8 mouse cellular contexts compared by ENCODE assay signal in genomic region chr2:132607141-132608093, GRCm38 (mm10). TPM values are rescaled to one million over a fixed set of nuclear protein-coding genes. Genes with fewer than 3 reads are reported as not detected.
DNase-seq lines count a peak whose midpoint lies in the region; ATAC-seq and TF ChIP-seq lines count a peak whose summit lies in the region.

No protein-coding gene starts in this region.

- WGBS in kidney, adult 2 months = 55% methylated on average over 10 of the region's 10 CpGs
- 44% methylated on average over 10 of the region's 10 CpGs for WGBS in intestine, postnatal 0 days
- WGBS in midbrain, embryonic 14.5 days = 42% methylated on average over 10 of the region's 10 CpGs
- WGBS in stomach, postnatal 0 days = 30% methylated on average over 10 of the region's 10 CpGs

- no peak overlapping the region for H3K4me3 ChIP-seq in kidney, adult 2 months (ENCODE audit: insufficient read depth, low read depth, low read length)
- H3K4me3 ChIP-seq in intestine, postnatal 0 days (ENCODE audit: low read depth, low read length) = no peak overlapping the region
- H3K4me3 ChIP-seq in midbrain, embryonic 14.5 days (replicated peaks; ENCODE audit: low read depth, low read length) = no peak overlapping the region
- no peak overlapping the region for H3K4me3 ChIP-seq in stomach, postnatal 0 days (ENCODE audit: low read depth, low read length)

- DNase-seq in kidney, adult 2 months = peak; percentile 33
- DNase-seq in kidney, postnatal 4 days = no peak
- peak; percentile 47 for DNase-seq in R1 (ENCODE audit: low read depth, low spot score)
- DNase-seq in frontal cortex, postnatal 36 days (ENCODE audit: low spot score in 2 of 2) = peak; percentile 51 to 83
- DNase-seq in midbrain, embryonic 14.5 days = peak; percentile 71
- DNase-seq in stomach, postnatal 0 days (ENCODE audit: low spot score) = peak; percentile 52
- no peak for DNase-seq in cerebellum, adult 18-20 months

- TF ChIP-seq CTCF in kidney, adult 2 months (conservative IDR thresholded peaks at IDR 0.05; ENCODE audit: insufficient read depth, insufficient read length, low read depth, low read length) = no peak
- TF ChIP-seq CTCF in intestine, postnatal 0 days (IDR thresholded peaks at IDR 0.05; ENCODE audit: low read depth) = peak; percentile 26; the same call in 1 of the 2 replicates
- TF ChIP-seq CTCF in stomach, postnatal 0 days (IDR thresholded peaks at IDR 0.05; ENCODE audit: low read depth) = peak; percentile 30; the same call in 1 of the 2 replicates

- H3K36me3 ChIP-seq in kidney, adult 2 months (ENCODE audit: control insufficient read depth, insufficient read depth, low read length) = no peaks in the 10 kb centered on the region
- H3K36me3 ChIP-seq in intestine, postnatal 0 days (ENCODE audit: control insufficient read depth, insufficient read depth) = no peaks in the 10 kb centered on the region
- H3K36me3 ChIP-seq in midbrain, embryonic 14.5 days (ENCODE audit: control insufficient read depth, insufficient read depth, low read length) = no peaks in the 10 kb centered on the region
- no peaks in the 10 kb centered on the region for H3K36me3 ChIP-seq in stomach, postnatal 0 days (ENCODE audit: control insufficient read depth, insufficient read depth, low read length)

- no peaks in the 10 kb centered on the region for H3K4me1 ChIP-seq in kidney, adult 2 months (ENCODE audit: control insufficient read depth, insufficient read depth, low read length)
- H3K4me1 ChIP-seq in intestine, postnatal 0 days (replicated peaks; ENCODE audit: control insufficient read depth, insufficient read depth, low read length) = no peaks in the 10 kb centered on the region
- H3K4me1 ChIP-seq in midbrain, embryonic 14.5 days (ENCODE audit: control insufficient read depth, insufficient read depth, low read length) = no peaks in the 10 kb centered on the region
- peaks cover 5% of the 10 kb centered on the region; the same call in 1 of the 2 replicates for H3K4me1 ChIP-seq in stomach, postnatal 0 days (replicated peaks; ENCODE audit: control insufficient read depth, insufficient read depth)

- H3K4me2 ChIP-seq in intestine, postnatal 0 days (replicated peaks; ENCODE audit: low read depth) = no peak overlapping the region
- no peak overlapping the region for H3K4me2 ChIP-seq in midbrain, embryonic 14.5 days (ENCODE audit: low read length)
- H3K4me2 ChIP-seq in stomach, postnatal 0 days (replicated peaks; ENCODE audit: low read depth) = no peak overlapping the region

- TF ChIP-seq EP300 in stomach, postnatal 0 days (optimal IDR thresholded peaks at IDR 0.05) = no peak

- ATAC-seq in intestine, postnatal 0 days = peak; percentile 90
- ATAC-seq in midbrain, embryonic 14.5 days (ENCODE audit: low FRiP score, low TSS enrichment) = no peak
- peak; percentile 91 for ATAC-seq in stomach, postnatal 0 days (ENCODE audit: low FRiP score, low TSS enrichment)

- no peak overlapping the region for H3K27ac ChIP-seq in kidney, adult 2 months (ENCODE audit: insufficient read depth, low read depth, low read length)
- no peak overlapping the region; the same call in 1 of the 2 replicates for H3K27ac ChIP-seq in intestine, postnatal 0 days (ENCODE audit: low read depth, low read length)
- no peak overlapping the region; the same call in 1 of the 2 replicates for H3K27ac ChIP-seq in midbrain, embryonic 14.5 days (replicated peaks; ENCODE audit: low read depth, low read length)
- H3K27ac ChIP-seq in stomach, postnatal 0 days (replicated peaks) = peak overlapping the region; percentile 58; the same call in 1 of the 2 replicates

- H3K9me3 ChIP-seq in intestine, postnatal 0 days (ENCODE audit: control insufficient read depth) = no peaks in the 10 kb centered on the region
- no peaks in the 10 kb centered on the region for H3K9me3 ChIP-seq in midbrain, embryonic 14.5 days (ENCODE audit: control insufficient read depth, low read length)
- H3K9me3 ChIP-seq in stomach, postnatal 0 days (ENCODE audit: control insufficient read depth, low read length) = no peaks in the 10 kb centered on the region

- no peaks in the 10 kb centered on the region for H3K27me3 ChIP-seq in kidney, adult 2 months (replicated peaks; ENCODE audit: control insufficient read depth, insufficient read depth, low read length)
- H3K27me3 ChIP-seq in intestine, postnatal 0 days (replicated peaks; ENCODE audit: control insufficient read depth, insufficient read depth, low read length) = no peaks in the 10 kb centered on the region
- H3K27me3 ChIP-seq in midbrain, embryonic 14.5 days (ENCODE audit: control insufficient read depth, insufficient read depth, low read length) = no peaks in the 10 kb centered on the region
- H3K27me3 ChIP-seq in stomach, postnatal 0 days (ENCODE audit: control insufficient read depth, insufficient read depth, low read length) = no peaks in the 10 kb centered on the region

- no peak for TF ChIP-seq POLR2A in kidney, adult 2 months (IDR thresholded peaks at IDR 0.05; ENCODE audit: low read depth, low read length)

- no peak overlapping the region for H3K9ac ChIP-seq in intestine, postnatal 0 days (ENCODE audit: low read depth, low read length)
- H3K9ac ChIP-seq in midbrain, embryonic 14.5 days (replicated peaks; ENCODE audit: low read length) = no peak overlapping the region
- H3K9ac ChIP-seq in stomach, postnatal 0 days (ENCODE audit: low read length) = no peak overlapping the region

RNA-seq across cellular contexts. Expression of gene Gpcpd1, which starts 19.9 kb away (rescaled TPM):
- 5.3 and 6.1 TPM in 2 replicates for polyA plus RNA-seq in kidney, adult 2 months (2012; rRNA removed)
- polyA plus RNA-seq in intestine, postnatal 0 days (2015; fragmentation: Nextera tagmentation; extraction: Ambion mirVana) = 33.7 and 34.3 TPM in 2 replicates
- 87.5 and 104 TPM in 2 replicates for polyA plus RNA-seq in midbrain, embryonic 14.5 days (2014; fragmentation: Nextera tagmentation; extraction: Ambion mirVana)
- 29.7 and 29.9 TPM in 2 replicates for polyA plus RNA-seq in stomach, postnatal 0 days (2015; fragmentation: Nextera tagmentation; extraction: Ambion mirVana)

Comparison
In these comparisons a context has a peak if more than half of its experiments do, and no peak if none do; other contexts are left out.
1. DNase-seq: peak in kidney, adult 2 months (single experiment), R1 (single experiment), frontal cortex, postnatal 36 days (2 of 2), midbrain, embryonic 14.5 days (single experiment) and stomach, postnatal 0 days (single experiment); none in kidney, postnatal 4 days (0 of 2) and cerebellum, adult 18-20 months (0 of 2).